Mouse (Mus musculus): ENCODE results near the gene Csrnp2.
A peak's percentile ranks its signal among the peaks of the same experiment; 100 is the strongest.
"Not testable (repeated sequence)": the region's sequence is repeated elsewhere in the genome, so short reads cannot be mapped to it uniquely, and the experiment has no call there.

Gene Csrnp2

DNA sequence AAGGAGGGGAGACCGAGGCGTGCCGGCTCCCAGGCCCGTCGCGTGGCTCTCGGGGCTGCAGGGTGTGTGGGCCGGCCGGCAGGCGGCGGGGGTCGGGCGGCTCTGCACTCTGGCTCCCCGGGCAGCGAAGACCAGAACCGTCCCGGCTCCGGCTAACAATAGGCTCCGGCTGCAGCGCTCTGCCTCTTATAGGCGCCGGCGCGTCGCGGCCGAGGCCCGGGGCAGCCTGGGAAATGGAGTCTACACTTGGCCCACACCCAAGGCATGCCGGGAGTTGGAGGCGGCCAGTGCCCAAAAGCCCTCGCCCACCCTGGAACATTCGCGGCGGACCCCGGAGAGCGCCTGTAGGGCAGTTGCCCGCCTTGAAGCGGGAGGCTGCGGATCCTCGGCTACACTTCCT, at the start of gene Csrnp2:
Gene Csrnp2 (minus strand): TSS at position 387 of the 400 bp plus-strand sequence.
- DNase-seq = peak; percentile 92

DNA sequence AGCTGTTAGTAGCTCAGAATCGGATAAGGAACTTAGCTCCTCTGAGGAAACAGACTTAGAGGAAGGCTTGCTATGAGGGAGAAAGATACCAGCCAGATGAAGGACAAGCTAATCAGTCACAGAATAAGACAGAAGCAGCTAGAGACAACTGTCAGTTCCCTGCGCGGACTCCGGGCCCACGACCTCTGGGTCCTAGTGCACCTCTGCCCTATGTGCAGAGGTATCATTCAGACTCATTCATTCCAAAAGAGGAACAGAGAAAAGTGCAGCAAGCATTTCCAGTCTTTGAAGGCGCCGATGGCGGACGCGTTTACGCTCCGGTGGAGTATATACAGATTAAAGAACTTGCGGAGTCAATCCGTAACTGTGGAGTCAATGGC, 48.4 kb upstream of the Csrnp2 start:
- not testable (repeated sequence) for DNase-seq

DNA sequence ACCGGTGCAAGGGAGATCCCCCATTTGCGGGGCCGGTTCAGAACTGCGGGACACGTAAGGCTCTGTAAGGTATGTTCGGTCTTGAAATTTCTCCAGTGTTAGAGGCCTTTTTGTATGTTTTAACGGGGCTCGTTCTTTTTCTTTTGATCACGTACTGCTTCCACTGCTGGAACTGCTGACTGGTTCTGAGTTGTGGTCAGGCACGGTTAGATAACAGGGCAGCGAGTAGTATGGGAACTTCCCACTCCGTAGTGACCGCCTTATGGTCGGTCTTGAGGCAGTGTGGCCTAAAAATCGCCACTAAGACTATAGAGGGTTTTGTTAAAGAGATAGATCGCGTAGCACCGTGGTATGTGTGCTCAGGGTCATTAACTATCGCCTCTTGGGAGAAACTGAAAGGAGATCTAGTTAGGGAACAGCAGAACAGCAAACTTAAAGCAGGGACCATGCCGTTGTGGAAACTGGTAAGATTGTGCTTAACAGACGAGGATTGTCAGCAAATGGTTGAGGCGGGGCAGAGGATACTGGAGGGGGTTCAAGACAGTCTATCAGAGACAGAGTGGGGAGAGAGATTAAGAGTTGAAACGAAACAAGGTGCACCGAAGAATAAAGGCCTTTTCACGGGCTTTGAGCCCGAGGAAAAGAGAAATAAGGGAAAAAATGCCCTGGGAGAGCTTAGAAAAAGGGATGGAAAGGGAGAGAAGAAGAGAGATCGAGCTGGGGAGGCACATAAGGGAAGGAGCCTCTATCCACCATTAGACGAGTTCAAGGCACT, 47.8 kb upstream of the Csrnp2 start:
- DNase-seq = not testable (repeated sequence)

DNA sequence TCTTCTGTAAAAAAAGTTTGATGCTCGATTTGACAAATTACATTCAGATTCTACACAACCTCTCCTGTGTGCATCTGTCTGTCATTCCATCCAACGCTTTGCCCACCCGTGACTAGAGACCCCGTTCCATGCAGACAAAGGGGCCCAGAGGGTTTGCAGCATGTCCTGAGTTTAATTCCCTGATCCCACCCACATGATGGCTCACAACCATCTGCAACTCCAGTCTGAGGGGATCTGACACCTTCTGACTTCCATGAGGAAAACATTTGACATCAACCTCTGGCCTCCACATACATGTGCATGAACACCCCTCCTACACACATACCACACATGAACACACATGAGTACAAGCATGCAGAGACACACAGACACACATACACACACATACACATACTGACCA, 46.1 kb upstream of the Csrnp2 start:
- DNase-seq = no peak

DNA sequence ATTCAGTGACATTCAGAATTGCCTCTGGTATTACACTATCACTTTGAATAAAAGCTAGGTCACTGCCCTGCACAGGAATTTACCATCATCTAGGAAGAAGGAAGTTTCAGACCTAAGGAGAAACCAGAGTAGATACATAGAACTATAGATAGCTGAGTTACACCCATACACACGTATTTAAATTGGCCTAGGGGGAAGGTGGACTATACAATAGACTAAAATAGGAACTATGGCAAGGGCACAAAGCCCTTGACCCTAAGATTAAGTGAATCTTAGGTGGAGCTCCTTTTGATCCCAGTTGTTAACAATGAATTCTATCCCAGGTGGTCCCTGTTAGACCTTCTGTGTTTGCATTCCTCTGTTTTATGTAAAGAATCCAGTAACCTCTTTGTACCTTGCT, 45.7 kb upstream of the Csrnp2 start:
- not testable (repeated sequence) for DNase-seq

DNA sequence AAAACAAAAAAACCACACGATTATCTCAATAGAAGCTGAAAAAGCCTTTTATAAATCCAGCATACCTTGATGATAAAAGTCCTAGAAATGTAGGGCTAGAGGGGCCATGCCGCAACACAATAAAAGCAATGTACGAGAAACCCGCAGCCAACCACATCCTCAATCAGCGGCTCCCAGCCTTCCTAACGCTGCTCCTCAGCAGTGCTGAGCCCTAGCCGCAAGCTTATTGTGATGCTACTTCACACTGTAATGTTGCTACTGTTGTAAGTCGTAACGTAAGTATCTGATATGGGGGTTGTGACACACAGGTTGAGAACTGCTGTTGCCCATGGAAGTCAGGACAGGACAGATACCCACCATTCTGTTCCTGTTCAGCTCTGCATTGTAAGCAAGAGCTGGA, 44.1 kb upstream of the Csrnp2 start:
- no peak for DNase-seq

DNA sequence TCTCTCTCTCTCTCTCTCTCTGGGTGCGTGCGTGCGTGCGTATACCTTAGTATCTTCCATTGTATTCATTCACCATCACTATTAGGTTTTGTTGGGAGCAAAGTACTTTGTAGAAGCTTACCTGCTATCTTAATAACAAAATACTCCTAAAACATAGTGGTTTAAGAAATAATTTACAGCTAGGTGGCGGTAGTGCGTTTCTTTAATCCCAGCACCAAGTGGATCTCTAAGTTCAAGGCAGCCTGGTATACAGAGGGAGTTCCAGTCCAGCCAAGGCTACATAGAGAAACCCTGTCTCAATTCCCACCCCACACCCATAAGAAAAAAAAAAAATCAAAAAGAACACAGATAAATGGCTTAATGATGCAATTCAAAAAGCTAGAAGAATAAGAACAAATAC, 42.6 kb upstream of the Csrnp2 start:
- DNase-seq = peak; percentile 85

DNA sequence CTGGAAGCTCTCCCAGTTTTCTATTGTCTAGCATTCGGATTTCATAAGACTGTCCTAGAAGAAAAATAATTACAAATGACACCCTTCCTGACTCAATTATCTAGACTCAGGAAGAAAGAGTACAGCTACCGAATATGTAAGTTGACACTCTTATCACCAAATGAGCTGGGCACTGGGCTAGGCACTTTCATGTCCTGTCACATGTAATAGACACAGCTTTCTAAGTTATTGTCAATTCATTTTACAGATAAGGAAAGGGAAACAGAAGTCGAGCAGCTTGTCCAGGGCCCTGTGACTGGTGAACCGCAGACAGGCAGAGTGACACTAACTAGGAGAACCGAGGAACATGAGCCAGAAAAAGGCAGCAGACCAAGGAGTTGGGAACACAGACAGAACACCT, 32.6 kb upstream of the Csrnp2 start:
- DNase-seq = no peak

DNA sequence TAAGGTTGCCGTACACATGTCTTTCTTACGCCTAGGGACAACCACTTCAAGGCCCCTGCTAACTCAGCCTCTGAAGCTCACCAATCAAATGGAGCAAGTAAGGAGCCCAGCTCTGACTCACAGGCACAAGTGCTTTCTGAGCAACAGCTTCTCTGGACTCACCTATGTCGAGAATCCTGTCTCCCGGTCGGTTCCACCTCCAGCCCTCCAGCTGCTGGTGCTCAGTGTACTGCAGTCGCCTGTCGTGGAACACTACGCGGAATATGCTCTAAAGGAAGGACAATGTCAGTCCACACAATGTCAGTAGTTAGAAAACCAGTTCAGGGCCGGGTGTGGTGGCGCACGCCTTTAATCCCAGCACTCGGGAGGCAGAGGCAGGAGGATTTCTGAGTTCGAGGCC, 30.1 kb upstream of the Csrnp2 start:
- DNase-seq = no peak

DNA sequence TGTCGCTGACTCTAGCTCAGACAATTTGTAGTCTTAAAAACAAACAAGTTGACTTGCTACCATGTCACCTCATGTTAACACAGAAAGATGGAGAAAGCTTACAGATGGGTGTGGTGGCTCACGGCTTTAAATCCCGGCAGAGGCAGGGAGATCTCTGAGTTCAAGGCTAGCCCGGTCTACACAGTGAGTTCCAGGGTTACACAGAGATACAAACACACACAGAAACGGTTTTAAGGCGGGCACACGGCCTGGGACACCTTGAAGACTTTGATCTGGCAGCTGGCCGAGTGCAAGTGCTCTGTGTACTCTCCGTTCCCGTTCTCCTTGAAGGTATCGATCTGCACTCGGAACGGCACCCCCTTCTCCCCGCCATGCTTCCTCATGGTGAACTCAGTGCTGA, 25.0 kb upstream of the Csrnp2 start:
- no peak for DNase-seq

DNA sequence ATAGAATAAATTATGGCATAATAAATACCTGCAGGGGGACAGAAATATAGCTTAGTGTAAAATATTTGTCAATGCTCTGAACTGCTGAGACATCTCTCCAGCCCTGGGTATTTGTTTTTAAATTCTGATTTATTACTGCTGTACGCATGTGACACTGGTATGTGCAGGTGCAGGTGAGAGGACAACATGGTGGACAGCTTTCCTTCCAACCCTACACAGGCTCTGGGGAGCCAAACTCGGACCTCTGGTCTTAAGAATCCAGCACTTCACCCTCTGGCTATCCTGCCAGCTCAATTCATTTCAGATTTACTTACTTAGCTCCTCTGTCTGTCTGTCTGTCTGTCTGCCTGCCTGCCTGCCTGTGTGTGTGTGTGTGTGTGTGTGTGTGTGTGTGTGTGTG, 19.8 kb upstream of the Csrnp2 start:
- DNase-seq = no peak

DNA sequence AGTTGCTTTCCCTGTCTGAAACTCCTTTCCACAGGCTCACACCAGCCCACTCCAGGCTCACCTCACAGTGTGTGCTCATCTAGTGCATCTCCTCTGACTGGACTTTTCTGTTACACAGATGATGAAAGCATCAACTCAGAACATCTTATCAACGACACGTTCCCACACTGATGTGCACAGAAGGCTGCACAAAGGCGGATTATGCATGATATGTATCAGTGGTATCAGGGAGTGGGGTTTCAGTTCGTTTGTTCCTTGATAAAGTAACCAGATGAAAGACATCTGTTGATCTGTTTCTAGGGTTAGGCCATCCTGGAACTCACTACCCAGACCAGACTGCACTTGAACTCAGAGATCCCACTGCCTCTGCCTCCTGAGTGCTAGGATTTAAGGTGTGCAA, 18.1 kb upstream of the Csrnp2 start:
- no peak for DNase-seq

DNA sequence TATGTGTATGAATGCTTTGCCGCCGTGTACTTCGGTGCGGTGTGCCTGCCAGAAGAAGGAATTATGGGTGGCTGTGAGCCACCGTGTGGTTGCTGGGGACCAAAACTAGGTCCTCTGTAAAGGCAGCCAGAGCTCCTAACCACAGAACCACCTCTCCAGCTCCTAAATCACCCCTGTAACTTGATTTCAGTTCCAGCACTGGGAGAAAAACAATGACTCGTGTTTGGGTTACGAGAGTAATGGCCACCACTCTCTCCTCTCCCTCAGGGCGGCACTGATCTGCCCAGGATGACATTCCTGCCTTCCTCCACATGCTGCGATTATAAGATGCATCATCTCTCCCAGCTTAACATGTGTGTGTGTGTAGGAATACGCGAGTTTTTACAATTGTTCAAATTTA, 14.8 kb upstream of the Csrnp2 start:
- DNase-seq = no peak

DNA sequence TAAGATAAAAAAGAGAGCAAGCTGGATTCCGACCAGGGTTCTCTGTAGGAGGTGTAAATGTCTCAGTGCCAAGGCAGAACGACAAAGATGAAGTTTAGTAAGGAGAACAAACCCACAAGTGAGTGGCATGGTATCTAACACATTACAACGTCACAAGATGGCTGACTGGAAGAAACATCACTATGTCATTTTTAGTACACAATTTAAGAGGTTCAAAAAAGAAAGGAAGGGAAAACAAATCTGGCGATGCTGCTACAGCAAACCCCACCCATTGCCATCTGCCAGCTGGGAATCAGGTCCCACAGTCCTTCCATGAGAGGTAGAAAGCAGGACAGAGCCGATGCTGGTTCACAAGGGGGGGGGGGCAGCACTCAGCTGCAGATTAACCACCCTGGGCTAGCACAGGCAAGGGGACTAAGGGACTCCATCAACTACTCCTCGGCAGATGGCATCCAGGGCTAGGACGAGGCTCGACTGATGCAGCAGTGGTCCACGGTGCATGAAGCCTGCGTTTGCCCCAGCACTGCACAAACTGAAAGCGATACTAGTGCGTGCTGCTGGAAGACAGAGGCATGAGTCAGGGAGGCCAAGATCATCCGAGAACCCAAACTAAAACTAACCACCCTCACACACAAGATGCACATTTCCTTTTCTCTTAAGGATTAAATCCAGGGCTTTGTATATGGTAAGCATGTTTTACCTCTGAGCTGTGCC, 13.3 kb upstream of the Csrnp2 start:
- no peak for DNase-seq

DNA sequence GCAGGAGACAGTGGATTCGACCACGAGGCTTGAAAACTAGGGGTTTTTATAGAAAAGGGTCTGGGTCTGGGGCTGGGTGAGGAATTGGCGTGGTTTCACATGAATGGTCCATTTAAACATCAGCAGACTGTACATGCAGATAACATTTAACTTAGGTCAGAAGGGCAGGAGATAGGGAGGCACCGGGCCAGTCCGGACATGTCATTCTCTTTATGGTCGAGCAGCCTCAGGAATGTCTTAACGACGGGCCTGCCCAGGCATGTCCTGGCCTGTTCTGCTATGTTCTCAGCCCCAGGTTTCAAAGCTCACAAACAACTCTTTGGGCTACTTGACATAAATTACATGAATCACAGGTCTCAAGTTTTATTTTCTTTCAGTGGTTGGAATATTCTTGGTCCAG, 4.2 kb upstream of the Csrnp2 start:
- DNase-seq = not testable (repeated sequence)

DNA sequence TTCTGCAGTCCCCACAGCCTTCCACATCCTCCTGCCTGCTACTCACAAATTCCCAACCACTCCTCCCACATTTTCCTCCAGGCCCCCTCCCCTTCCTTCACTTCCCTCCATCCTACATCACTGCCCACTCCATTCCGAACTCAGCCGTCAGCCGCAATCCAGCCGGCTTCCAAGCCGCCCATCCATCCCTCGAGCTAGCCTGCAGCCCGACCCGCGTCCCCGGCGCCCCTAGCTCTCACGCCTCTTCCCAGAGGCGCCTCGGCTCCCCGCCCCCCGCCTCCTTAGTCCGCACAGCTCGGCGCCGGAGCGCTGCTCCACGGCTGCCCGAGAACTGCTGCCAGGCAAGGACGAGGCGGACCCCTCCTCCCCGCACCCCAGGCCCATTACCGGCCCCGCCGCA, 641 bp downstream of the Csrnp2 start:
- DNase-seq = no peak

DNA sequence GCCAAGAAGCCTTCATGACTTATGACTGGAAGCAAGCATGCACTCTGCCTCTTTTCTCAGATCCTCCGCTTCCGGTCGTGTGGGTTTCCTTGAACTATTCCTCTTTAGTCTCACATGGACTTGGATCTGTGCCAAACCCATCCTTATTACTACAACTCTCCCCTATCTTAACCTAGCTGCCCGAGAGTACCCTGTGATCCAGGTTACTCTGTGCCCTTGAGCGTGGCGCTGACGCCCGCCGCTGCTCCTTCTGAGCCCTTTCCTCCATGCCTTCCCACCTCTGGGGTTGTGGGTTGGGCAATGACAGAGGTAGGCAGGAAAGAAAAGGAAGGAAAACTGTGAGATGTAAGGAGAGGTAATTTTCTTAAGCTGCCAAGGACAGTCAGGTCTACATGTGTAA, 3.3 kb downstream of the Csrnp2 start:
- peak; percentile 17 for DNase-seq

DNA sequence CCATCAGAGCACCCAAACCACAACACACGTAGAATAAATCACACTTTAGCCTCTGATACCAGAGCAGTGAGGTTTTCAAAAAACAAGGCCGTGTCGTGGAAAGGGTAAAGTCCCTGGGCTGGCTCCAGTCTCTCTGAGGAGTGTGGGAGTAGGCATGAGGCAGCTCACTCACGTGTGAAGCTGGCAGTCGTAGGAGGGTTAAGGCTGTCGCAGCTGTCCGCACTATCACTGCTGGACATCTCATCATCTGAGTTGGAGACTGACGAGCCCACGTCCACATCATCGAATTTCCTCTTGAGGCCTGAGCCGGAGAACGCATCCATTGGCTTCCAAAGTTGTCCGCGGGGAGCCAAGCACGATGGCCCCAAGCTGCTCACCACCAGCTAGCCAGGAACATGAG, 6.0 kb downstream of the Csrnp2 start:
- no peak for DNase-seq

DNA sequence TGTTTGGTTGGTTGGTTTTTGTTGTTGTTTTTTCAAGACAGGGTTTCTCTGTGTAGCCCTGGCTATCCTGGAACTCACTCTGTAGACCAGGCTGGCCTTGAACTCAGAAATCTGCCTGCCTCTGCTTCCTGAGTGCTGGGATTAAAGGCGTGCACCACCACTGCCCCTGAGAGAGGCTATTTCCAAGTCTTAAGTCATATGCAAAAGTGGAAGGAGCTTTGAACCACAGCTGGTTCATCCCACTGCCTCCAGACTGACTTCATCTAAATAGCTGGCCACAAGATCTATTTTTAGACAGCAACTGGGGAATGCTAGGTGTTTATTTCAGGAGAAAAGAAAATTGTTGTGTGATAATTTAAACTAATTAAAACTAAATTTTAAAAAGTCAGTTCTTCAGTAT, 7.0 kb downstream of the Csrnp2 start:
- not testable (repeated sequence) for DNase-seq

DNA sequence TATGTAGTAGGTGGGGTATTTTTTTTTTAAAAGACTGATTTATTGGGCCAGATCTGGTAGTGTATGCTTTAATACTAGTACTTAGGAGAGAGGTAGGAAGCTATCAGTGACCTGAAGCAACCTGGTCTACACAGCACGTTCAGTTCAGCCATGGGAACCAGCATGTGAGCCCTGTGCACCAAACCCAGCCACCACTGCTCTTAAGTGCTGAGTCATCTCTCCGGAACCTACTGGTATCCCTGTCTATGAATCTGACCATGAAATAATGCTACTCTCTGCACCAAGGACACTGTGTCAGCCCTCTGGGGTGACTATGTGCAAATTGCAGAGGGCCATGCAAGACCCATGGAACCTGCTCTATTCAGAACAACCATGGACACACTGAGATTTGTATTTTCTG, 8.2 kb downstream of the Csrnp2 start:
- no peak for DNase-seq

DNA sequence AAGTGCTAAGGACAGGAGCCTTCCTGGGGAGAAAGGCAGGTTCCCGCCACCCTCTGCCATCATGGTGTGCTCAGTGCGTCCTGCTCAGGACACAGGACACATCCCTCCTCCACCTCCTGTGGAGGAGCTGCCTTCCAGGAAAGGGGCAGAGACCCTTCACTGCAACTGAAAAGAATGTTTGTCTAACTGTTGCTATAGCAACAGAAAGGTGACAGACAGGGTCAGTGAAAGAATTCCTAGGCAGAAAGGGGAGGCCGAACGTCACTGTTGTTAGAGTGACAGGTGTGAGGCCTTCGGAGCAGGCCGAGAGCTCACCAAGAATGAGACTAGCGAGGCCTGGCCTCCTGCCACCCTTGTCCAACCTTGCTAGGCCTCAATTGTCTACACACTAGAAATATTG, 8.8 kb downstream of the Csrnp2 start:
- no peak for DNase-seq

DNA sequence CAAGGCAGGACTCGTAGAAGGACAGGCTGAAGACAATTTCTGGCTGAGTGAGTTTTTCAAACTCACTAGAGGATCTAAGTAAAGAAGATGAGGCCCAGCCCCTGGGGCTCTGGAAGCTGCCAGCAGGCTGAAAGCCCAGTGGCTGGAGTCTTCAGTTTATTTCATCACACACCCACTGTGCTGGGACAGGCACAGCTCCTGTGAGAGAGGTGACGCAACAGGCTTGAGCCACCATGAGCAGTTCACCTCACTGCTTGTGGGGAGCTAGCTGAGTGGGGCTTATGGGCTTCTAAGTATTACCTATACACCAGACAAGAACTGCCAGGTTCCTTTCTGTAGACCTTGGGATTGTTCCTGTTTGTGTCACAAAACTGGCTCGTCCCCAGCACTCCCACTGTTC, 9.7 kb downstream of the Csrnp2 start:
- DNase-seq = peak; percentile 67

DNA sequence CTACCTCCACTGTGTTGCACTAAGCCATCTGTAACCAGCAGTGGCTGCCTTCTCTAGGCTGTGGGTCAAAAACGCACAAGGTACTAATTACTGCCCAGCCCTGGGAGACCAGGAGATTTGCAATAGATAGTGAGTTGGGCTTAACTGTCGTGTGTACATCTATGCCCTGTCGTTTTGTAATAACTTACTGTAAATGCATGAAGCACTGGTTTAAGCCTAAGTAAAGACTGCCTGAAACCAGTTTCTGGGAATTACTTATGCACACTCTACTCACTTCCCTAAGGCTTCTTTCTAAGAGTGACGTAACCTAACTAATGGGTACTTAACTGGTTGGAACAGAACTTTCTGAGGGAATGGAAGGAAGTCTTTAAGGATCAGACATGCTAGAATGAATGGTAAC, 16.4 kb downstream of the Csrnp2 start:
- DNase-seq = no peak

DNA sequence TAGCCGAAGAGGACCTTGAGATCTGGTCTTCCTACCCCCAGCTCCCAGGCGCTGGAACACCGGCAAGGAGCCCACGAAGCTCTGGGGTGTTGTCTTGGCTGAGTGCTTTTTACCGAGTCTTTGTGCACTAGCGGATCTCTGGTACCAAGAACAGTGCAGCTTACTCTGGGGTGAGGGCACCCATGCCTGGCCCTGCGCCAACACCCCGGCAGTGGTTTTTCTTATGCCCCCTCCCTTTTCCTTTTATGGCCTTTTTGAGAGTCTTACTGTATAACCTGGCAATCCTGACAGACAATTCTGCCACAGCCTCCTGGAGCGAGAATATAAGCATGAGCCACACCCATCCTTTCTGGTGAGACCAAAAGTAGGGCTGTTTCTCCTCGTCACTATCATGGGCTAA, 16.9 kb downstream of the Csrnp2 start:
- DNase-seq = no peak

All from lung, postnatal 36 days (tissue).